Mouse (Mus musculus): ENCODE results near the gene Unc80.

DNA sequence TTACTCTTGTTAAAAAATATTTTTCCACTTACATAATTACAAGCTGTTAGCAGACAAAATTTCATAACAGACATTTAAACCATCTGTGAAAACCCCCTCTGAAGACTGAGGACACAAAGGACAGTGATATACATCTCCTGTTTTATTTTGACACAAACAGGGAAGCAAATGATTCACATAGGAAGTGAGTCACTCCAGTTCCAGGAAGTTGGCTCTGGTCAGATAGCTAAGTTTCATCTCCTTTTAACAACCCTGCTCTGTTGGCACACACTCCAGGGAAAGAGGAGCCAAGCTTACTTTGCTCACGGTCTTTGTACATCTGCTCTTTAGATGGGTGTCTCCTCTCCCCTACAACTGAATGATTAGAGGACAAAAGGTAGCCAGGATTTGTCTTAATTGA is 181.8 kb downstream of the Unc80 start:
- TF ChIP-seq MAFK (IDR thresholded peaks at IDR 0.05; ENCODE audit: insufficient read depth, low read depth, low read length), result no peak
- TF ChIP-seq ZNF384 (IDR thresholded peaks at IDR 0.05; ENCODE audit: low read depth, low read length), result no peak
- TF ChIP-seq CHD2 (IDR thresholded peaks at IDR 0.05; ENCODE audit: low read depth, low read length), result no peak
- no peak for TF ChIP-seq HCFC1 (IDR thresholded peaks at IDR 0.05; ENCODE audit: borderline replicate concordance, insufficient read depth, low read length)
- TF ChIP-seq ZC3H11A (IDR thresholded peaks at IDR 0.05; ENCODE audit: borderline replicate concordance, low read depth, low read length), result no peak
